11 mouse cellular contexts compared by ENCODE assay signal in the genomic region with DNA sequence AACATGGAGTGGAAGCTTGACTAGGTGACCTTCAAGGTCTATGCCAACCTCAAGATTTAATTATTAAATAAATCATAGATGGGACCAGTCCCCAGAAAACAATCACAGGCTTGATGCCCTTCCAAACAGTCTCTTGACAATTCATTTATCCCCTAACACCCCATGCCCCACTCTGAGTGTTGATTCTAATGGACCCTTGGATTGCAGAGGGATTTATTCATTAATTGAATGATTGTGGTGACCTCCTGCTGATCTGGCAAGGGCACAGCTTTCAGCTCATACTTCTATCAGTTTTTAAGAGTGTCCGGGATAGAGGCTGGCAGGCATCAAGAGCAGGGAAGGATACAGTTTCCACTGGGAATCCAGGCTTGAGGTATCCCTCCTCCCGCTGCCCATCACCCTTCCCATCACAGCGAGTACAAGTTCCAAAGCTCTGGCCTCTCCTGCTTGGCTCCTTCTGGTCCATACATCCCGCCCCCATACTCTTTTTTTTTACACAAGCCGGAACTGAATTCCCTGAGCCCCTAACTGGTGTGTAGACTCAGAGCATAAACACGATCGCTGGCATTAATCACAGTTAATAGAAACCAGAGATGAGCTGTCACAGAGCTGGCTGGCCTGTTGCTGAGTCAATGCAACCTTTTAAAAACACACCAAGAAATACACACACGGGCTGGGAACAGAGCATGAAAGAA.
DNase-seq lines count a peak whose midpoint lies in the region; ATAC-seq and TF ChIP-seq lines count a peak whose summit lies in the region.
"Had no signal": no experiment of that assay in that cellular context is flagged by ENCODE, and none has a peak within 500 bp of the region (broad histone marks: within the 10 kb centered on the region; RNA-seq: fewer than 3 reads in every experiment).

No protein-coding gene starts in this region.

- H3K27me3 ChIP-seq in lung, postnatal 0 days (replicated peaks; ENCODE audit: insufficient read depth, low read length), result no peaks in the 10 kb centered on the region
- H3K27me3 ChIP-seq: forebrain, embryonic 15.5 days had no signal

- peak; percentile 47 for ATAC-seq in lung, postnatal 0 days
- no peak for ATAC-seq in CD4-positive, CD25-positive, alpha-beta regulatory T cell, adult 4 months
- ATAC-seq: forebrain, embryonic 15.5 days had no signal

- H3K36me3 ChIP-seq in lung, postnatal 0 days (ENCODE audit: insufficient read depth, low read length), result no peaks in the 10 kb centered on the region
- H3K36me3 ChIP-seq: forebrain, embryonic 15.5 days had no signal

- no peaks in the 10 kb centered on the region for H3K4me1 ChIP-seq in lung, postnatal 0 days (ENCODE audit: insufficient read depth, low read depth, low read length)

- intact Hi-C loops in gastrocnemius, adult 2 months (cut with DNase I), result no loop called here
- intact Hi-C loops in gastrocnemius, postnatal 36 days (cut with DNase I), result no loop called here

- no peak overlapping the region for H3K9ac ChIP-seq in lung, postnatal 0 days (replicated peaks; ENCODE audit: low read depth)
- H3K9ac ChIP-seq: forebrain, embryonic 15.5 days had no signal

- TF ChIP-seq EP300 in lung, postnatal 0 days (IDR thresholded peaks at IDR 0.05), result no peak

- H3K27ac ChIP-seq in gastrocnemius, adult 2 months, result no peak overlapping the region
- no peak overlapping the region for H3K27ac ChIP-seq in lung, postnatal 0 days (ENCODE audit: low read length)
- H3K27ac ChIP-seq: forebrain, embryonic 15.5 days; left cerebral cortex, adult 2 months had no signal

- no peaks in the 10 kb centered on the region for H3K9me3 ChIP-seq in lung, postnatal 0 days (ENCODE audit: low read length)
- H3K9me3 ChIP-seq: forebrain, embryonic 15.5 days had no signal

- TF ChIP-seq CTCF in gastrocnemius, adult 2 months (IDR thresholded peaks at IDR 0.05), result no peak
- TF ChIP-seq CTCF in lung, postnatal 0 days (IDR thresholded peaks at IDR 0.05), result no peak

- DNase-seq in gastrocnemius, adult 2 months, result peak; percentile 27
- no peak for DNase-seq in gastrocnemius, postnatal 36 days
- DNase-seq in lung, postnatal 0 days (ENCODE audit: low spot score), result peak; percentile 58
- no peak for DNase-seq in lung, postnatal 36 days
- peak; percentile 88 for DNase-seq in hindlimb bud, embryonic 11.5 days (ENCODE audit: extremely low spot score, low read depth, low spot score)
- DNase-seq in yolk sac, embryonic 10.5 days (ENCODE audit: low spot score), result peak; percentile 72
- no peak for DNase-seq in layer of hippocampus, adult 8-10 months (ENCODE audit: low spot score in 2 of 2)
- DNase-seq: heart, postnatal 4 days had no signal

- WGBS in lung, postnatal 0 days, result 38% methylated on average over 8 of the region's 8 CpGs

- no peak overlapping the region for H3K4me2 ChIP-seq in lung, postnatal 0 days (replicated peaks; ENCODE audit: low read depth, low read length)
- H3K4me2 ChIP-seq: forebrain, embryonic 15.5 days had no signal

- no peak overlapping the region for H3K4me3 ChIP-seq in gastrocnemius, adult 2 months
- H3K4me3 ChIP-seq in lung, postnatal 0 days (ENCODE audit: low read depth, low read length), result no peak overlapping the region
- H3K4me3 ChIP-seq: forebrain, embryonic 15.5 days; left cerebral cortex, adult 2 months had no signal

Comparison
In these comparisons a context has a peak if more than half of its experiments do, and no peak if none do; other contexts are left out.
1. DNase-seq: peak in gastrocnemius, adult 2 months (single experiment), lung, postnatal 0 days (single experiment), hindlimb bud, embryonic 11.5 days (single experiment) and yolk sac, embryonic 10.5 days (single experiment); none in gastrocnemius, postnatal 36 days (0 of 2), lung, postnatal 36 days (single experiment) and layer of hippocampus, adult 8-10 months (0 of 2).